Mouse (Mus musculus) lung, adult 2 months (tissue): Measurements from ENCODE around the gene Tmem185b.

Source experiments
- CTCF ChIP-seq: fragments of 200-500 bp; IDR thresholded peaks from 2 replicates; pipeline ENCODE4 v1.5.1; 2011; ENCODE audit warnings: mild to moderate bottlenecking, low read length, control low read depth; ENCODE audit not compliant: insufficient read depth
- POLR2A ChIP-seq: fragments of 200-500 bp; IDR thresholded peaks from 2 replicates; pipeline ENCODE4 v1.6.1; 2011; ENCODE audit warnings: low read depth, mild to moderate bottlenecking, control low read depth, low read length, borderline replicate concordance; ENCODE audit errors: extremely low read depth

DNA sequence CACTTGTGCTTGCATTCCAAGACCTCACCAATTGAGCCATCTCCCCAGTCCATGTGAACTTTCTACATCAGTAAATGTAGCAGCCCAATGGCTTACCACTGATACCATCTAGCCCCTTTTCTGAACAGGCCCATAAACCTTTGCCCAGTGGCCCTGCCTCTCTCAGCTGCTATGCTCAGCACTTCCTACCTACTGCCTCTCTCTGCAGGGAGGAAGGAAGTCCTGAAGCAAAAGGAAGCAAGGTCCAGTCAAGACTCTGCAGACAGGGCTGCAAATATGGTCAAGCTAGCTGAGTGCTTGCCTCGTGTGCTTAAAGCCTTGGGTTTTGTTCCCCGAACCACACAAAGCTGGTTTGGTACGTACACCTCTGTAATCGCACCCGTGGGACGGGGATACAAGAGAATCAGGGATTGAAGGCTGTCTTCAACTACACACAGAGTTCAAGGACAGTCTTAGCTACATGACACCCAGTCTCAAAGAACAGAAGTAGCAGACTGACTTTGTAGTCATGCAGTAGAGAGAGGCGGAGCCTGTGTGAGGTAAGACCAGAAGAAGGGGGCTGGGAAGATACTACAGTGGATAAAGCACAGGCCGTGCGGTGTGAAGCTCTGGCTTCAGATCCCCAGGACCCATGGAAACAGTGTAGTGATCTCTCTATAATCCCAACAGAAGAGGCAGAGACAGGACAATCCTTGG lies 27.3 kb upstream of the Tmem185b start:
- no peak for TF ChIP-seq CTCF
- TF ChIP-seq POLR2A: no peak
